Mouse (Mus musculus) testis, adult 2 months (tissue): ENCODE results near the gene Zfp408. TPM values are rescaled to one million over a fixed set of nuclear protein-coding genes. Genes with fewer than 3 reads are reported as not detected.
A peak's percentile ranks its signal among the peaks of the same experiment; 100 is the strongest.

ENCODE experiments used
- H3K27ac ChIP-seq: fragments of 200-500 bp; 2 replicates; pipeline ENCODE4 v1.5.1; 2012; ENCODE audit warnings: low read depth, low read length; ENCODE audit not compliant: control insufficient read depth, insufficient read depth
- H3K27me3 ChIP-seq: fragments of 200-500 bp; 2 replicates; pipeline ENCODE4 v1.6.1; 2012; ENCODE audit warnings: mild to moderate bottlenecking, low read length, moderate library complexity; ENCODE audit not compliant: control insufficient read depth, insufficient read depth
- H3K36me3 ChIP-seq: fragments of 200-500 bp; 2 replicates; pipeline ENCODE4 v1.6.1; 2012; ENCODE audit warnings: mild to moderate bottlenecking, low read length; ENCODE audit not compliant: control insufficient read depth, insufficient read depth
- H3K4me1 ChIP-seq: fragments of 200-500 bp; 2 replicates; pipeline ENCODE4 v1.6.1; 2012; ENCODE audit warnings: low read length; ENCODE audit not compliant: control insufficient read depth, insufficient read depth
- H3K4me3 ChIP-seq: fragments of 200-500 bp; 2 replicates; pipeline ENCODE4 v1.5.1; 2012; ENCODE audit warnings: low read depth, mild to moderate bottlenecking, low read length, moderate library complexity, mixed read lengths; ENCODE audit not compliant: control insufficient read depth
- CTCF ChIP-seq: fragments of 200-500 bp; IDR thresholded peaks from 2 replicates; pipeline ENCODE4 v1.5.1; 2012; ENCODE audit warnings: low read depth, mild to moderate bottlenecking, inconsistent platforms, low read length, moderate library complexity; ENCODE audit not compliant: control insufficient read depth, insufficient read depth, insufficient replicate concordance
- POLR2A ChIP-seq: fragments of 200-500 bp; IDR thresholded peaks from 2 replicates; pipeline ENCODE4 v1.6.1; 2012; ENCODE audit warnings: low read depth, mild to moderate bottlenecking, inconsistent platforms, low read length, moderate library complexity; ENCODE audit not compliant: control insufficient read depth
- polyA plus RNA-seq: library from polyadenylated mRNA; depleted of rRNA; stranded (reverse); fragments of >200 nt; gene quantifications from 2 replicates; pipeline ENCODE4 v1.2.3, GENCODE M21; 2012

Gene Zfp408
- polyA plus RNA-seq, 1 experiment, result 6.3 TPM

DNA sequence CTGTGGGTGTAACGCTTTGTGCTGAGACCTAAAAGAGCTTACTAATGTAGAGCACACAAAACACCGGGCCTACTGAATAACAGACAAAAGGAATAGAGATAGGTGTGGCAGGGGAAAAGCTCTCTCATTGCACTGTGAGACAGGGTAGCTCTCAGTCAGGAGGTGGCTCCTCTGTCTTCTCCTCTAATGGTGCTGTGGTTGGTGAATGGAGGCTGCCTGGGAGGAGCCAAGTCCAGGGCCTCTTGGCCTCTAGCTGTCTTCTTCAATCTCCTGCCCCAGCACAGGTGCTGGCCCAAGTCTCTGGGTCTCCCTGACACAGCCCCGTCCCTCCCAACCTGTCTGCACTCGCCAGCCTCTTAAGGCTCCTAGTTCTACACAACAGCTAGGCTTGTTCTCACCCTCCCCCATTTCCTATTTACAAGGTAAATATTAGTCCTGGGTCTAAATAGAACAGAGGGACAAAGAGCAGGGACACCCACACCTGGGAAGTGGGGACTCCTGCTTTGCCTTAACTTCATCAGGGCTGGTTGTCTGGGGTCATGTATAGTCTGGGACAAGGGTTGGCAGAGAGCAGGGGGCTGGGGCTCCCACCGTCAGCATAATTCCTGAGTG is 12.8 kb downstream of the Zfp408 start:
- Histone ChIP-seq H3K27me3 (no peaks in the 10 kb centered on the region), H3K36me3 (no peaks in the 10 kb centered on the region), H3K4me3 (no peak overlapping the region), H3K4me1 (peaks cover 3% of the 10 kb centered on the region), H3K27ac (no peak overlapping the region)
- no peak for TF ChIP-seq CTCF
- no peak for TF ChIP-seq POLR2A

- Histone ChIP-seq H3K4me1 (peaks cover 4% of the 10 kb centered on the region), H3K4me3 (peak within 1 kb of the TSS; percentile 8; the same call in 1 of the 2 replicates), H3K36me3 (no peaks in the 10 kb centered on the region), H3K27me3 (no peaks in the 10 kb centered on the region), H3K27ac (no peak within 1 kb of the TSS)
- TF ChIP-seq POLR2A (no peak), CTCF (no peak)
These were observed 13.4 kb downstream of the Zfp408 start, which contains the start of gene F2 for GRCm38 (mm10) chr2:91636229-91636628. Gene F2, minus strand, starts transcription at chr2:91636414.

DNA sequence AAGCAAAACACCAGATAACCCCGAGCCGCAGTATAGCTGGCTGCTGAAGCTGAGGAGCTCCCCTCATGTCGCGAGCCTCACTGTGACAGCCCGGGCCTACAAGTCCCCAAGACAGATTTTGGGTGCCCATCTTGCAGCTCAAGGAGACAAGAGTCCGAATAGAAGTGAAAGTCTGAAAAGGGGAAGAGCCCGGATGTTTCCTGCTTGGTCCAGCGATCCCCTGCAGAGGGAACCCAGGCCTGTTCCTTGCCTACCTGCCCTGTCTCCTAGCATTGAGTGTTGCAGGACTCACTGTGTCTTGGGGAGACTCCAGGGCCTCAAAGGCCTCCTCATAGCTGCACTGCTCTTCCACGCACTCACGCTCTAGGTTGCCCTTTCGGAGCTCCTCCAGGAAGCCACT is 14.1 kb downstream of the Zfp408 start:
- no peak for TF ChIP-seq CTCF
- no peak for TF ChIP-seq POLR2A
- peak overlapping the region; percentile 8; the same call in 1 of the 2 replicates for H3K4me3 ChIP-seq

GRCm38 (mm10) chr2:91634841-91635240 is 14.8 kb downstream of the Zfp408 start:
- Histone ChIP-seq H3K36me3 (no peaks in the 10 kb centered on the region), H3K4me1 (peaks cover 9% of the 10 kb centered on the region), H3K27ac (no peak overlapping the region), H3K4me3 (no peak overlapping the region), H3K27me3 (no peaks in the 10 kb centered on the region)
- TF ChIP-seq POLR2A (no peak), CTCF (no peak)

More for the DNA sequence above, 14.1 kb downstream of the Zfp408 start:
- Histone ChIP-seq H3K36me3 (no peaks in the 10 kb centered on the region), H3K27ac (no peak overlapping the region), H3K4me1 (peaks cover 7% of the 10 kb centered on the region), H3K27me3 (no peaks in the 10 kb centered on the region)

- H3K4me3 ChIP-seq, result no peak overlapping the region
- peaks cover 9% of the 10 kb centered on the region for H3K4me1 ChIP-seq
- H3K36me3 ChIP-seq, result no peaks in the 10 kb centered on the region
- H3K27me3 ChIP-seq, result no peaks in the 10 kb centered on the region
- TF ChIP-seq CTCF, result no peak
- TF ChIP-seq POLR2A, result no peak
- no peak overlapping the region for H3K27ac ChIP-seq
These were observed 16.1 kb downstream of the Zfp408 start for GRCm38 (mm10) chr2:91633334-91633977.

- Histone ChIP-seq H3K27me3 (no peaks in the 10 kb centered on the region), H3K36me3 (no peaks in the 10 kb centered on the region), H3K4me1 (peaks cover 9% of the 10 kb centered on the region), H3K4me3 (no peak overlapping the region), H3K27ac (no peak overlapping the region)
- TF ChIP-seq CTCF, result no peak
- no peak for TF ChIP-seq POLR2A
These were observed 17.3 kb downstream of the Zfp408 start for GRCm38 (mm10) chr2:91632316-91632715.

DNA sequence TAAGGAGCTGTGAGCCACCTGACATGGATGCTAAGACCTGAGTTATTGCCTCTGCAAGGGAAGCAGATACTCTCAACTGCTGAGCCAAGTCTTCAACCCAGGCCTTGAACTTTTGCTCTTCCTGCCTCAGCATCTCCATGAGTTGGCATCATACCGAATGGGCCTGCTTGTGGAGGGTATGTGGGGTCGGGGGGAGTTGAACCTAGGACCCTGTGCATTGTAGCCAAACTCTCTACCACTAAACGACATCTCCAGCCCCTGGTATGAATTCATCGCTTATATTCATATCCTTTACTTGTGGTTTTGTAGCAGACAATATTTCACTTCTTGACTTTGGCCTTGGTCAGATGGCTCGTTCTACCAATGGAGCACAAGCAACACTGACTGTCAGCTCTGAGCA is 17.8 kb downstream of the Zfp408 start:
- no peak for TF ChIP-seq CTCF
- no peak for TF ChIP-seq POLR2A
- no peaks in the 10 kb centered on the region for H3K27me3 ChIP-seq
- no peaks in the 10 kb centered on the region for H3K36me3 ChIP-seq

GRCm38 (mm10) chr2:91630384-91630783 is 19.2 kb downstream of the Zfp408 start:
- H3K4me3 ChIP-seq, result peak overlapping the region; percentile 52
- TF ChIP-seq CTCF (no peak), POLR2A (no peak)

More for the DNA sequence above, 17.8 kb downstream of the Zfp408 start:
- Histone ChIP-seq H3K27ac (no peak overlapping the region), H3K4me3 (no peak overlapping the region), H3K4me1 (peaks cover 9% of the 10 kb centered on the region)

More at GRCm38 (mm10) chr2:91630384-91630783, 19.2 kb downstream of the Zfp408 start:
- H3K27ac ChIP-seq, result no peak overlapping the region; the same call in 1 of the 2 replicates
- H3K36me3 ChIP-seq, result no peaks in the 10 kb centered on the region
- H3K4me1 ChIP-seq, result peaks cover 9% of the 10 kb centered on the region
- no peaks in the 10 kb centered on the region for H3K27me3 ChIP-seq
